Mouse (Mus musculus) layer of hippocampus, adult 2 months (tissue): ENCODE results near the gene Ptprk. TPM values are rescaled to one million over a fixed set of nuclear protein-coding genes. Genes with fewer than 3 reads are reported as not detected.

Experiments
- DNase-seq, 2 experiments: peaks; one replicate each; pipeline ENCODE4 v3.0.0; 2022; ENCODE audit warnings: low spot score in 2 of 2
- H3K27ac ChIP-seq: fragments of 200-600 bp; 2 replicates; pipeline ENCODE4 v1.8.1; 2022
- H3K4me3 ChIP-seq: fragments of 200-600 bp; 2 replicates; pipeline ENCODE4 v1.8.1; 2022; ENCODE audit warnings: mild to moderate bottlenecking
- CTCF ChIP-seq: fragments of 200-600 bp; conservative IDR thresholded peaks from 2 replicates; pipeline ENCODE4 v1.8.1; 2022; ENCODE audit warnings: antibody characterized with exemption, mild to moderate bottlenecking, moderate library complexity
- total RNA-seq, 2 experiments: library from RNA; stranded (reverse); gene quantifications; 2 replicates each; pipeline ENCODE4 v1.2.3; 2021

The Ptprk gene
- total RNA-seq, 2 experiments from 2014 or later: 52.2 to 59.9 TPM

GRCm38 (mm10) chr10:28379752-28380488, 305.3 kb downstream of the Ptprk start:
- no peak for TF ChIP-seq CTCF
- H3K27ac ChIP-seq: no peak overlapping the region
- no peak for DNase-seq
- H3K4me3 ChIP-seq: no peak overlapping the region

DNA sequence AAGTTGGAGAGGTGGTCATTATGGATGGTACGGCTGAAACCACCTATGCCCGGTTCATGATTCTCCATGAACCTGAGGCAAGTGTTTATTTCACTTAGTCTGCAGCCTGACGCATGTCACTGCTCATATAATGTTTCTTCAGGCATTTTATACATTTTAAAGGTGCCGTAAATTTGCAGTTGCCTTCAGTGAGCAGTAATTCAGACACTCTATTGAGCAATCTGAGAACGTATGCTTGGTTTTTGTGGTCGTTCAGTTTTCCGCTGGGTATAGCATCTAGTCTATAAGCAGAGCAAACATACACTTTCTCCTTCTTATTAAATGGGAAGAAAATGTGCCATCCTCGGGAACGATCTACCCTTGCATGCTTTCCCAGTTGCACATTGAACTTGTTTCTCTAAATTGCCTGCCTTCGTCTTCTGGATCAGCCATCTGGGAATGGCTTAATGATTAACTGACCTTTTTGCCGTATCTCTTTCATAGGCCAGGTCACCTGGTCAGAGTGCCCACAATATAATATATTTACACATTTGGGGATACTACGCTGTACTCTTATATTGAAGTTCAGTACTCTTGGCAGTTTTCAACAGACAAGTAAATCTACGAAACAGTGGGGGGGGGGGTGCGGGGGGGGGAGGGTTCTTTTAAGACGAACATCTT, 313.1 kb downstream of the Ptprk start:
- no peak overlapping the region for H3K27ac ChIP-seq
- H3K4me3 ChIP-seq: no peak overlapping the region
- DNase-seq: no peak
- TF ChIP-seq CTCF: no peak

GRCm38 (mm10) chr10:28391168-28391567, 316.5 kb downstream of the Ptprk start:
- TF ChIP-seq CTCF: no peak
- H3K27ac ChIP-seq: no peak overlapping the region
- DNase-seq: no peak
- no peak overlapping the region for H3K4me3 ChIP-seq

GRCm38 (mm10) chr10:28395610-28396519, 321.2 kb downstream of the Ptprk start:
- DNase-seq: no peak
- no peak for TF ChIP-seq CTCF
- H3K27ac ChIP-seq: no peak overlapping the region; the same call in 1 of the 2 replicates
- no peak overlapping the region for H3K4me3 ChIP-seq

DNA sequence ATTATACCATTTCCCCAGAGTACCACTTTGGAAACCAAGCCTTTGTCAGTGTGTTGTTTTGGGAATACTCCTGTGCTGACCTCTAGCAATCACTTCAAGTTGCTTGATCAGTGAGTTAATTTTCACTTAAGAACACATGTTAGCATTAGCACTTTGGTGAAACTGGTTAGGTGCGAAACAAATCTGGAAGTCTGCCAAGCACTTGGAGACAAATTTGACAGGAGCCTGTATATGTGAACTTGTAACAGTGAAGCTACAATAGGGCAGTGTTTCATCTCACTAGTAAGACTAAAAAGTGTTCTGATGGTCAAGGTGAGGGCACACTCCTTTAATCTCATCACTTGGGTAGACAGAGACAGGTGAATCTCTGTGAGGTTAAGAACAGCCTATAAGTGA, 321.9 kb downstream of the Ptprk start:
- Histone ChIP-seq H3K27ac (no peak overlapping the region), H3K4me3 (no peak overlapping the region)
- no peak for TF ChIP-seq CTCF
- DNase-seq: no peak

DNA sequence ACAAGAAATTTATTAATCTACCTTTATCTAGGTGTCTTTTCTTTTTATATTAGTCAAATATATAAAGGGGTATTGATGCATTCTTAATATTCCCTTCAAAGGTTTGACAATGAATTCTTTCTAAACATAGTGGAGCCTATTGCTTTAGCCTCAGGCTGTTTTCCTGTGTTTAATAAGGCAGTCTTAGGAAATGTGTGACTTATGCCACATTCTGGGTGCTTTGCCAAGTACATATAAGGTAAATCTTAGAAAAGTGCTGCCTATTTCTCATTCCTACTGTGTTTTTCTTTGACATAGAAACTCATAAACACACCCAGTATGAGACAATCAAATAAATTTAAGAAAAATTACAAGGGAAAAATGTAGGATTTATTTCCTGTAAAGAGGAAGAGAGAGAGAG, 327.2 kb downstream of the Ptprk start:
- no peak overlapping the region for H3K4me3 ChIP-seq
- no peak for TF ChIP-seq CTCF
- no peak overlapping the region for H3K27ac ChIP-seq
- no peak for DNase-seq

GRCm38 (mm10) chr10:28408980-28409379, 334.4 kb downstream of the Ptprk start:
- H3K4me3 ChIP-seq: no peak overlapping the region
- TF ChIP-seq CTCF: no peak
- no peak overlapping the region for H3K27ac ChIP-seq
- no peak for DNase-seq

DNA sequence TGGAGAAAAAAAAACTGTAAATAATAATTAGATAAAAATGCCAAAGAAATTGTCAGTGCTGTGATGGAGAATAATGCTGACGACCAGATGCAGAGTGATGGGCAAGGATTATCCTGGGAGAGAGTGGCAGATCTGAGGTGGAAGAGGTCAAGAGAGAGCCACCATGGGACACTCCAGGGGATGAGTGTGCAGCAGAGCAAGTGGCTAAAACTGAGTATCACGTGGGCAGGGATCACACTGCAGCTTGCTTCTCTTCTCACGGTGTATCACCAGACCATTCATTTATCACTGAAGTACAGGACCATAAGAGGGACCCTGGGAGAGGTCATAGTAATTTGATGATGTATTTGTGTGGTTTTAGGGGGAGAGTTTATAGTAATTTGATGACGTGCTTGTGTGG, 340.2 kb downstream of the Ptprk start:
- no peak for TF ChIP-seq CTCF
- no peak for DNase-seq
- no peak overlapping the region for H3K27ac ChIP-seq
- no peak overlapping the region for H3K4me3 ChIP-seq

DNA sequence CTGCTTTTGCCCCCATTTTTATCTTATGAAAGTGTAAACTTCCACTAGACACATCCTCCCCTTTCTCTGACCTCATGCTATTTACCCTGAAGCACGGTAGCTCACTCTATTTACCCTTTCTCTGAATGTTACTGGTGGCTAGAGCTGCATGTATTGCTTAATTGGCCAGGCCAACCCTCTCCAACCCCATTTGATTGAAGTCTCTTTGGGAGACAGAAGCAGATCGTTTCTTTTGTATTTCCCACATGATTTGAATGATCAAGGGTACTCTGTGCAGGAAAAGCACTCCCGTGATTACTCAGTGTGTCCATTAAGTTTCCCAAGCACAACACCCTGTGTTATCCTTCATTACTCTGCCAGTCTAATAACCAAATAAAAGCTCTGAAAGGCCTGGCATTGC, 348.0 kb downstream of the Ptprk start:
- Histone ChIP-seq H3K4me3 (no peak overlapping the region), H3K27ac (no peak overlapping the region)
- no peak for TF ChIP-seq CTCF
- DNase-seq: no peak

DNA sequence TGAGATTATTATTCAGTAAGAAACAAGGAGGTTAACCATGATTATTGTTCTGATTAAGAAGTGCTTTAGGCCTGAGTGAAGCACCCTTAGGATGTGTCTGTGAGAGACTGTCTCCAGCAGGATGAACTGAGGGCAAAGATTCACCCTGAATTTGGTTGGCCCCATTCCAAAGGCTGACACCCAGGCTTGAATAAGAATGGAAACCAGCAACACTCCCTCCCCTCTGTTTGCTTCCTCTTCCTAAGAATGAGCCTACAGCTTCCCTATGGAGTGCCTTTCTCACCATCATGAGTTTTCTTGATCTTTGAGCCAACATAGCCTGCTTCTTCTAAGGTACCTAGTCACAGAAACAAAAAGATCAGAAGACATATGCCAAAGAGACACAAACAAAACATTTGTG, 350.8 kb downstream of the Ptprk start:
- Histone ChIP-seq H3K4me3 (no peak overlapping the region), H3K27ac (no peak overlapping the region)
- DNase-seq: no peak
- no peak for TF ChIP-seq CTCF

GRCm38 (mm10) chr10:28436084-28436483, 361.5 kb downstream of the Ptprk start:
- DNase-seq: peak in 1 of 2 experiments; percentile 30
- no peak overlapping the region for H3K4me3 ChIP-seq
- H3K27ac ChIP-seq: no peak overlapping the region
- TF ChIP-seq CTCF: no peak

- H3K27ac ChIP-seq: no peak overlapping the region
- DNase-seq: no peak
- H3K4me3 ChIP-seq: no peak overlapping the region
- no peak for TF ChIP-seq CTCF
Observed at GRCm38 (mm10) chr10:28449853-28450252, 375.2 kb downstream of the Ptprk start.

DNA sequence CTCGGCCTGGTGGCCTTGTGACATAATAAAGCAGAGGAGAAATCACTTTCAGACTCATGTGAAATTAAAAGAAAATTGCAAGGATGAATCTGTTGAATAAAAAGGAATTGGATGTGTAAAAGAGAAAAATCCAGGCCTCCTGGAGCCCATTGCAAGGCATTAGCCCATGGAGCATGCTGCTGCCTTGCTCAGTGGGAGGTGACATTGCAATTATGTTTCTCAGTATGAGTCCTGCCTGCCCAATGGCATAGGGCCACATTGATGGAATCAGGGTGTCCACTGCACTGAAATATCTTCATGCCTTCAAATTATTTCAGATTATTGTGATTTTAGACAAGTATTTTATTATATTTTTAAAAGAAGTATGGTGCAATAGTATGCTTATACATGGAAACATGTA, 376.0 kb downstream of the Ptprk start:
- Histone ChIP-seq H3K27ac (no peak overlapping the region), H3K4me3 (no peak overlapping the region)
- DNase-seq: no peak
- TF ChIP-seq CTCF: no peak
